Mouse (Mus musculus) subcutaneous adipose tissue, adult 2 months (tissue): ENCODE data around the gene Wasf1. TPM values are rescaled to one million over a fixed set of nuclear protein-coding genes. Genes with fewer than 3 reads are reported as not detected.

Source experiments
- polyA plus RNA-seq: library from polyadenylated mRNA; depleted of rRNA; stranded (reverse); fragments of >200 nt; gene quantifications from 2 replicates; pipeline ENCODE4 v1.2.3, GENCODE M21; 2012; ENCODE audit warnings: low replicate concordance; rRNA removed

The Wasf1 gene
- polyA plus RNA-seq, result 4.5 and 15.4 TPM in 2 replicates

GRCm38 (mm10) chr10:40882831-40883643 is at the start of gene Wasf1, which contains the start of gene Cdc40:
Gene Wasf1 (plus strand): TSS chr10:40883475.
Gene Cdc40 (minus strand): TSS chr10:40883311.

Other genes with a start within 250 kb of the Wasf1 start
- gene Mettl24, start 200.2 kb upstream of the Wasf1 start, polyA plus RNA-seq, result 9.8 and 21.4 TPM in 2 replicates
- gene Cdc40, start 164 bp upstream of the Wasf1 start, polyA plus RNA-seq, result 10.1 and 17.4 TPM in 2 replicates
- not detected in 2 replicates for gene Gpr6, start 188.8 kb downstream of the Wasf1 start, polyA plus RNA-seq